Mouse (Mus musculus): ENCODE measurements around the gene Cyp17a1.
A peak's percentile ranks its signal among the peaks of the same experiment; 100 is the strongest.

Cyp17a1 gene

GRCm38 (mm10) chr19:46641420-46642085 lies 31.4 kb downstream of the Cyp17a1 start:
- peak; percentile 85 for DNase-seq

- DNase-seq: no peak
These were observed 32.2 kb downstream of the Cyp17a1 start for GRCm38 (mm10) chr19:46640780-46641179.

- DNase-seq: no peak
These were observed 33.5 kb downstream of the Cyp17a1 start for GRCm38 (mm10) chr19:46639496-46639895.

GRCm38 (mm10) chr19:46639053-46639452 lies 33.9 kb downstream of the Cyp17a1 start:
- DNase-seq: no peak

- no peak for DNase-seq
These were observed 35.4 kb downstream of the Cyp17a1 start for GRCm38 (mm10) chr19:46637598-46637997.

- DNase-seq: no peak
These were observed 37.2 kb downstream of the Cyp17a1 start for GRCm38 (mm10) chr19:46635766-46636165.

GRCm38 (mm10) chr19:46631637-46632036 lies 41.3 kb downstream of the Cyp17a1 start:
- no peak for DNase-seq

GRCm38 (mm10) chr19:46629807-46630206 lies 43.2 kb downstream of the Cyp17a1 start:
- no peak for DNase-seq

GRCm38 (mm10) chr19:46628403-46628802 lies 44.6 kb downstream of the Cyp17a1 start:
- DNase-seq: peak; percentile 78

- no peak for DNase-seq
These were observed 47.5 kb downstream of the Cyp17a1 start for GRCm38 (mm10) chr19:46625519-46625918.

- no peak for DNase-seq
These were observed 48.0 kb downstream of the Cyp17a1 start for GRCm38 (mm10) chr19:46625015-46625414.

GRCm38 (mm10) chr19:46623790-46624772 lies 48.9 kb downstream of the Cyp17a1 start:
- peak; percentile 88 for DNase-seq

GRCm38 (mm10) chr19:46623194-46623667 lies 49.7 kb downstream of the Cyp17a1 start:
- peak; percentile 76 for DNase-seq

- no peak for DNase-seq
These were observed 50.2 kb downstream of the Cyp17a1 start for GRCm38 (mm10) chr19:46622659-46623193.

- no peak for DNase-seq
These were observed 51.5 kb downstream of the Cyp17a1 start for GRCm38 (mm10) chr19:46621236-46622183.

- no peak for DNase-seq
These were observed 52.8 kb downstream of the Cyp17a1 start for GRCm38 (mm10) chr19:46620016-46620808.

- DNase-seq: no peak
These were observed 53.5 kb downstream of the Cyp17a1 start for GRCm38 (mm10) chr19:46619518-46619917.

GRCm38 (mm10) chr19:46619001-46619400 lies 54.0 kb downstream of the Cyp17a1 start:
- DNase-seq: no peak

GRCm38 (mm10) chr19:46618322-46618721 lies 54.6 kb downstream of the Cyp17a1 start:
- peak; percentile 70 for DNase-seq

- DNase-seq: no peak
These were observed 55.6 kb downstream of the Cyp17a1 start for GRCm38 (mm10) chr19:46617361-46617760.

Measured in lung, postnatal 36 days (tissue).